Mouse (Mus musculus) ZHBTc4 (cell line): ENCODE data around the gene Grm4.

Source experiments
- DNase-seq: peaks from one replicate; pipeline ENCODE4 v3.0.0-alpha.2; 2011; ENCODE audit warnings: low read depth, low spot score

Gene Grm4

DNA sequence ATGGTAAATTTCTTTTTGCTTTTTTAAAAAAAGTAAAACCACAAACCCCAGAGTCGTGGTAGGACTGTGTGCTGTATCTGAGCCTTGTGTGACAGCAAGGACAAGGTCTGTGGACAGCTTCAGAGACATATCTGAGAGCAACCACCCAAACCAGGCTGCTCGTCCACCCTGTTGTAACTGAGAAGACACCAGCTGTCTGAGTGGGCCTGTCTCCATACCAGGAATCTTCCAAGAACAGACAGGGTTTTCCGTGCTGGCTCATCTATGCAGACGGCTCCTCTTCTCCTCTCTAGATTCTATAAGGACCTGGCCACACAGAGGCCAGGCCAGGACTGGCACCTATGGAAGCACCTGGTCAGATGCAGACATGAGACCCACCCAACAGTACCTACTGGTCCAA lies 27.8 kb downstream of the Grm4 start:
- DNase-seq = no peak

DNA sequence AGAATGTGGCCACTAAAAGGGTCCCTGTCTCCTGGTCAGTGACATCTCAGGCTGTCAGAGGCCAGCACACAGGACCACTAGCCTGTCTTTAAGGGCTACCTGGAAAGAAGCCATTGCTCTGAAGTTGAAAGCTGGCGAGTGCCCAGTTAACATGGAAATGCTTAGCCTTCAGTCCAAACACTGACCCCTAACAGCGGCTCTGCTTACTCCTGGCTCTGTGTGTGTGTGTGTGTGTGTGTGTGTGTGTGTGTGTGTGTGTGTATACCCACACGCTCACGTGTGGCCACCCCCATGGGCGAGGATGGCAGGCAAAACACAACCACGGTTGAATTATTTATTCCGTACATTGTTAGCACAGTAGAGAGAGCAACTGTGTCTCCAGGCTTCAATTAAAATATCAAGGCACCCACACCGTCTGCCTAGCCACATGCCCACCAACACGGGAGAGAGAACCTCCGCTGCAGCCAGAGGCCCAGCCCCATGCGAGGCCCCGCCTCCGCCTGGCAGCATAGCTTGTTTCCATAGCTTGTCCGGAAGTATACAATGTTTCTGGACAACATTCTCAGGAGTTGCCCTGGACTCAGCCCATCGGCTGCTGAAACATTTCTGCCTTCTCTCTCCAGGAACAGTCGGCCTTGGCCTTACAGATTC lies 32.9 kb downstream of the Grm4 start:
- no peak for DNase-seq

DNA sequence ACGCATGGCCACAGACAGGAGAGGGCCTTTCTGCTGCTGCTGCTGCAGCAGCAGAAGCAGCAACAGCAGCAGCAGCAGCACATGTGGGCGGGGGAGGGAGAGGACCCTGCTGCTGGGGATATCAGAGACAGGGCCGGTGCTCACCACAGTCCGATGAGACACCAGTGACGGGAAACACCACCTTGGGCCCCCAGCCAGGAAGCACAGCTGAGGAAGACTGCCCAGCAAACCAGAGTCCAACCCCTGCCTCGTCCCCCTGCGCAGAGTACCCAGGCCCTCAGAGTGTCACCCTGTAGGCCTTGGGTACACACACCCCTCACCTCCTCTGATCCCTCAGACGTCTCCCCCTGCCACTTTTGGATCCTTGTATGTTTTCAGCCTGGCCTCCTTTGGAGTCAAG lies 35.3 kb downstream of the Grm4 start:
- DNase-seq = no peak

DNA sequence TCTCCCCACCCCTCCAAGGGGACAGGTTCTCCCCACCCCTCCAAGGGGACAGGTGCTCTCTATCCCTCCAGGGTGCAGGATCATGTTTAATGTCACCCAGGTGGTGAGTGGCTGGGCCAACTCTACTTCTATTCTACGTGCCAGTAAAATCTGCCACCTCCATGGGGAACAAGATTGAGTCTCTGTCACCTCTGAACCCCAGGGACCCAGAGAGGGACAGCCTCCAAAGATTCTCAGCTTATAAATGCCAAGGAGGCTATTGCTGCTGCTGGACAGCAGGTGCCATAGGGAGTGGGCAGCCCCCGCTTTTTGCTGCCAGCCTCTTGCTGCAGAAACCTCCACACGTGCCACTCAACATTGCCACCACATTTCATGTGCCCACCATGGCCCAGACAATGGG lies 37.6 kb downstream of the Grm4 start:
- no peak for DNase-seq

DNA sequence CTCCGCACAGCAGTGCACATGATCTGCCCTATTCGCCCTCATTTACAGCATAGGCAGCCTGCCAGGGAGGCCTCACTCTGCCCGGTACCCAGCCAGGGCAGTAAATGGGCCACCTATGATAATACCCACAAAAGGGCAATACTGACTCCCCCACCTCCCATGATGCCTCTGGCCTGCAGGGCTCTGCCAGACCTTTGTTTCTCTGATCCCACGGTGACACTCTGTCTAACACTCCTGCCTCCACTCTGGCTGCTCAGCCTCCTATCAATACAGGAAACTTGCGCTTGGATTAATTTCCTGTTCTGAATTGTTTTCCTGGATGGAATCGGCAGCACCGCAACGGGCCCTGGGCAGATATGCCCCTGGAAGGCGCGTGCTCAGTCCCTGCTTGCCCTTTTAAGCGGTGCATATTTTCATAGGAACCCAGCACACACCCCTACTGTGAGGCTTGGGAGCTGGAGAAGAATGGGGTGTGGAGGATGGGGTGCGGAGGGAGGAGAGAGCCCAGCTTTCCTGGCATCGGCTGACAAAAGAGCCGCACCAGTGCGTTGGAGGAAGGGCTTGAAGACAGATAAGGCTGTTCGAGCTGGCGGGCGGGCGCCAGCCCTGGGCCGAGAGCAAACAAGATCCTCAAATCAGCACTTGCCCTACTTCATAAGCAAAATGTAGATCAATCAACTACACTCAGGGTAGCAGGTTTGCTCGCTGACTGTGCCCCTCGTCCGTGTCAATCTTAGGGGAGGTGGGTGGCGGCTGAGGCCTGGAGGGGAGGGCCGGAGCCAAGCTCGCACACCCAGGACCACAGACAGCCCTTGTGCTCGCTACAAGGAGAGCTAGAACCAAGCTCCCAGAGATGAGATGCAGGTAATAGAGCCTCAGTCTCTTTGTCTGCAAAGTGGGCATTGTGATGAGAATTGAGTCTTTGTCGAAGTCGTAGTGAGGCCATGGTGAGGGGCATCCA lies 40.8 kb downstream of the Grm4 start:
- no peak for DNase-seq

DNA sequence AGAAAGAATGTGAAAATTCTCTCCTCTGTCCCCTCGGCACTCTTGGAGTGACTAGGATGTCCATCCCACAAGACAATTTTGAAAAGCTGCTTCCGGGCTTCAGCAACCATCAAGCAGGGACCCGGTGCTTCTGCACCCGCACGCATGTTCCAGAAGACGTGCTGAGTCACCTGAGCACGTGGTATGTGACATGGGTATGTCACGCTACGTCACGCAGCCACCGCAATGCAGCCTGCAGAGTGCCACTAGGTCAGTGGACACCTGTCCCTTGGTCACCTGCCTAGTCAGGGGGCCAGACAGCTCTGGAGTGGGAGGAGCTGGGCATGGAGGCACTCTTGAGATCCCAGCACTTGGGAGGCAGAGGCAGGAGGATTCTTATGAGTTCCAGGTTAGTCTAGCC lies 45.6 kb downstream of the Grm4 start:
- no peak for DNase-seq

DNA sequence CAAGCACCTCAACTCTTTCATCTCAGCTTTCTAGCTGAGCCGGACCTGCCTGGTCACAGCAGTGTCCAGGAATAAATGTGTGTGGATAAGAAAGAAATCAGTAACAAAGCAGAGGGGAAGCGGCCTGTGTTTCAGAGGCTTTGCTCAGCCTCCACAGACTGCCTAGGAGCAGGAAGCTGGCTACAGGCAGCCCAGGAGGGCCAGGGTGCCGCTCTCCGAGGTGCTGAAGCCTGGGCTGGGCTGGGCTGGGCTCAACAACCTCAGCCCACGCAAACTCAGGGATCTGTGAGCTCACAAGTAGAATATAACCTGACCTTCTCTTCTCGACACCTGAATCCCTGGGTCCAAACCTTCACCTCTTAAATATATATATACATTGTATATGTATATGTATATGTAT lies 54.6 kb downstream of the Grm4 start:
- DNase-seq = peak; percentile 80

DNA sequence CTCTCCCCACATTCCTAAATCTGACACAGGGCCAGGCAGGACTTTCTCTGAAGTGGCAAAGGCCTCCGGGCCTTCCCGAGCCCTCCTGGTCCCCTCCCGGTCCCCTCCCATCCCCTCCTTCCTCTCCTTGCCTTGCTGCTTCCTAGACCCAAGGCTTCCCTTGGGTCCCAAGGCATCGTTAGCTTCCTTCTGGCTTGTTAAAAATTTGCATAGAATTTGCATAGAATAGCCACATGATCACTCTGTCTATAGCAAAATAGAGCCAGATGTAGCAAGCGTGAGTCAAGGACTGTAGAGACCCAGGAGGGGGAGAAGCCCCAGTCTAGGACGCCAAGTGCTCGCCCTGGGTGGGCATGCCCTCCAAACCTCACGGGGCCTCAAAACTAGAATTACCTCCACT lies 55.3 kb downstream of the Grm4 start:
- no peak for DNase-seq

DNA sequence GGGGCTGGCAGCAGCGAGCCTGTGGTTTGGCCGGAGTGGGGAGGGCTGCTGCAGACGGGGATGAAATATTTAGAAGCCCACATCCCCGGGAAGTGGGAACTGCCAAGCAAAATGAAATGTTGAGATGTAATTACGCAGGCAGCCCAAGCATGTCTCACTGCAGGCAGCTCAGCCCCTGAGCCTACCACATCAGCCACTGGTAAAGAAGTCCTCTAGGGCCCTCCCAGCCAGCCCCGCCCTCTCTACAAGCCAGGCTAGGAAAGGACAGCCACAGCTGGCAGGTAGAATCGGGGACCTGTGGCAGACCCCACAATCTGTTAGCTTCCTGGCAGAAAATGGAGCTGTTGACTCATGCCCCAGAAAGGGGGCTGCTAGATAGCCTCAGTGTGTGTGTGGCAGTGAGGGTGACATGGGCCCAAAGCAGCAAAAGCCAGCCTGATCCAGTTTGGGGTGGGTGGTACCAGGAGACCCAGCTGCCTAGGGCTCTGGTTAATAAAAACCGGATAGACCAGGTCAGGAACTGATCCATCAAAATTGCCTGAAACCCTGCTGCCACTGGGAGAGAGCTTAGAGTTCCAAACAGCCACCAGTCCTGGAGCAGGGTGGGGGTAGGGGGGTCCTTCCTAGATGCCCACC lies 56.8 kb downstream of the Grm4 start:
- peak; percentile 68 for DNase-seq

DNA sequence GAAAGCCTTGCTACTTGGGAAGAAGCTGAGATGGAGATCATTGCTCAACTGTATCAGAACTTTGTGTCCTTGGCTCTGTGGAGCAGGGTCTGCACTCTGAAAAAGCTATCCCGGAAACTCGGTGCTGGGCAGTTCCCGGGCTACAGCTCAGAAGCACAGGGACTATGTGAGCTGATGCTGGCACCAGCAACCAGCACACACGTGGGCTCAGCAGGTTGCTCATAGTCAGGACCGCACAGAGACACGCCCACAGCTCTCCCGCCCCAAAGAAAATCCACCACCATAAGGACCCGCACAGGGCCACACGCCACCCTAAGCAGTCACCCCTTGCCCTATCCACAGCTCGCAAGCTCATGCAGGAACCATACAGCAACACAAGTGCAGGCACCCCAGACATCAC lies 61.2 kb downstream of the Grm4 start:
- DNase-seq = no peak

DNA sequence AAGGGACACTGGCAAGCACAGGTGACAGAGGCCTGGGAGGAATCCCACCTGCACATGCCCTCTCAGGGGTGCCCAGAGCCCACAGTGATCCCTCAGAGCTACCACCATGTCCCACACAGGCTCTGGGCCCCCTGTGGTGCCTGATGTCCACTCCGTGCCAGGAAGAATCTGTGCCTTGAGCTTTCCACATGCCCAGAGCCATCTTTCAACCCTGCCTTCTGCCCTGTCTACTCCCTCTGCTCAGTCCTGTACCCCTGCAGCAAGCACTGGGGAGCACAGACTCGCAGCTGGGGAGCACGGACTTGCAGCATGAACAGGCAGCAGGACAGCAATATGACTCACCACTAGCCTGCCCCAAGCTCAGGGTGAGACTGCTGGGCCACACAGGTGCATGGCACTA lies 62.0 kb downstream of the Grm4 start:
- no peak for DNase-seq

DNA sequence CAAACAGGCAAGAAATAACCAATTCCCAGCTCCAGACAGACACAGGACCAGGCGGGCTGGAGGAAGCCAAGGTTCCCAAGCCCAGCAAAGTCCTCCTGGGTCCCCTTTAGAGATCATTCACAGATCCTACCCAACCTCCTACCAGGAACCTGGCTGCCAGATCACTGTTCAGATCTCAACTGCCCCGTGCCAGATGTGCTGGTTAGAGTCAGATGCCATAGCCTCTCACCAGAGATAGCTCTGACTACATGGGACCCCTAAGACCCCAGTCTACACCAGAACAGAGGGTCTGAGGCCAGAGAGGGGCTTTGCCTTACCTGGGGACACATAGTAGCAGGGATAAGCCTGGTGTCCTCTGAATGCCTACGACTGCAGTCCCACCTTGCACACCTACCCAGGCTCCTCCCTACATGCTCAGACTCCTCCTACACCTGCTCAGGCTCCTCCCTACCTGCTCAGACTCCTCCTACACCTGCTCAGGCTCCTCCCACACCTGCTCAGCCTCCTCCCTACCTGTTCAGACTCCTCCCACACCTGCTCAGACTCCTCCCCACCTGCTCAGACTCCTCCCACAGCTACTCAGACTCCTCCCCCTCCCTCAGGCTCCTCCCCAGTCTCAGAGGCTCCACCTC lies 63.2 kb downstream of the Grm4 start:
- DNase-seq = no peak

DNA sequence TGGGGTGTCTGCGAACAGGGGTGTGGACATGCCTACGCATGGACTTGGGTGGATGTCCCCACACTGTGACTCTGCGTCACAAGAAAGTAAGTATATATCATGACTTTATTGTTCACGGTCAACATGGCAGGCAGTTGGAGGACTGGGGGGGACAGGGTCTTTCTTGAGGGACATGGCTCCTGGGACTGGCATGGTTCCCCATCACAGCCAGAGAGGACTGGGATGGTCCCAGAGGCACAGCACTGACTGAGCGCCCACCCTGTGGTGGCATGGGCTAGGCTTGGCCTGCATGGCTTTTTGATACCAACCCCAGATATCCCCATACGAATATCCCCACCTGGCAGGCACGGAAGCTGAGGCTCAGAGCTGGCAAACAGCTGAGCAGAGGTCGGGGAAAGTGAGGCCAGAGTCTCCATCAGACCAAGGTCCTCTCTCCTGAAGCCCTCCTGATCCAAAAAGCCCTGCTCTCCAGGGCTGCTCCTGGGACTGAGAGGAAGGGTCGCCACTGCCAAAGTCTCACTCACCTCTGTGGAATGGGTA lies 64.1 kb downstream of the Grm4 start:
- no peak for DNase-seq

DNA sequence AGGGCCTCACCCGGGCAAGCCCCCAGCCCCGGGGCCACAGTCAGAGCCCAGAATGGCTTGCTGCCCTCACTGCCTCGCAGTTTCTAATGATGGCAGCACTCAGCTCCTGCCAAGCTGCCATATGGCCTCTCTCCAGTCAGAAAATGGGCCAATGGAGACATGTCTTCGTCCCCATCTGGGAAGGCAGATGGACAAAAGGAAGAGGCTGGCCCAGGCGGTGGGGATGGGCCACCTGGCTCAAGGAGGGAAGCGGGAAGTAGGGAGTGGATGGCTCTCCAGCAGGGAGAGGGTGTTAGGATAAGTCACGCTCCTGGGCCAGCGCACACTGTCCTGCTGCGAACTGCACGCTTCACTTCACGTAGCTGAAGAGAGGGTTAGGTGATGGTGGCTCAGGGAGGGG lies 64.8 kb downstream of the Grm4 start:
- no peak for DNase-seq

DNA sequence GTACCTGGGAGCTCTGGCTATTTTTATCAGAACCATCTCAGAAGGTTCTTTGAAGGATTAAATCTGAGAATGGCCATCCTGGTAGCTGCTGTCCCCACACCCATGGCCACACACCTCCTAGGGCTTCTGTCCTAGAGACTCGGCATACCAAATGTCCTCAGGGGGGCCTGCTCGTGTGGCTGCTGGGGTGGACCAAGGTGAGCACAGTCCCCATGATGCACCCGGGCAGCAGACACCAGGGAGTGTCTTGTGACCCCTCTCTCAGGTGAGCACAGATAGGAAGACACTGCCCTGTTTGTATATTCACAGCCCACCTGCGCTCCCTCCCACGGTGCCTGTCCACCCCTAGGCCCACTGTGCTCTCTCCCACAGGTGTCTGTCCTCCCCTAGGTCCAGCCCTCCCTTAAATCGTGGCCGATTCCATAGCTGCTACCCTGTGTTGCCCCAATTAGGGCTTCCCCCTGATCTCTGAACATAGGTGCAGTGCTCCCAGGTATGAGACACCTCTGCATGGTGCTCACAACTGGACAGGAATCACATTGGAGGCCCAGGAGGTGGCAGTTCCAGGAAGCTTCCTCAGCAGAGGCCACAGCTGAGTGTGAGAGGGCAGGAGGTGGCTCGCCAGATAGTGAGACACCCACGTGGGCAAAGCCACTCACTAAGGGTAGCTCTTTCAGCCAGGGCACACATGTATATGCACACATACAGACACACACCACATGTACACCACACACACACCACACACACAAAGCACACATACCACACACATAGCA lies 66.0 kb downstream of the Grm4 start:
- DNase-seq = no peak

DNA sequence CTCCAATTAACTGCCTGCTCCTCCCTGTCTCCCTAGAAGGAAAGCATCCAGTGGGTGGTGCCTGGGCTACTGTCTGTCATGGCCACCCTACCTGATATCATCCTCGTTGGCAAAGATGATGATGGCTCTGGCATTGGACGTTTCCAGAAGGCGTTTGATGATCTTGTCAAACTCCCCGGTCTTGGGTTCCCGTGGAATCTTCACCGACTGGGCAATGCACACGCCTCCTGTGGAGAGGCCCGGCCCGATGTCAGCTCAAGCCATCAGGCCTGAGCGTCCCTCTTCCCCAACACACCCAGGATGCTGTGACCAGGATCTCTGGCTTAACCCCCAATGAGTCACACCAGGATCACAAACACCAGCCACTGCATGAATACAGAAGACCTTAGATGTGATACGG lies 66.8 kb downstream of the Grm4 start:
- no peak for DNase-seq

DNA sequence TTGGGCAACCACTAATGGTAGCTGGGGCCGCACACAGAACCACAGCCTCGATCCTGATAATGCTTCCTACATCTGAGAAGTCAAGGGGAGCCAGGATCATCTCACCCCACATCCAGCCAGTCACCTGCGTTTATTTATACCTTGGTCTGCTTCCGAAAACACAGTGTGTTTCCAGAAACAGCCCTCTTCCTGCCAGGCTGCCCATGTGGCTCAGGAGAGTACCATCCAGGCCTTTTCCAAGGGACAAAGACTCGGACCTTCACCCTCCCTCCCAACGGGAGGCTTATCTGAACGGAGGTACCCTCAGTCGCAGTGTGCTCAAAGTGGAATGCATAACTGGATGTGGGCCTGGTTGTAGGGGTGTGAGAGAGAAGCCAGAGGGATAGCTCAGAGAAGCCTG lies 68.2 kb downstream of the Grm4 start:
- no peak for DNase-seq

DNA sequence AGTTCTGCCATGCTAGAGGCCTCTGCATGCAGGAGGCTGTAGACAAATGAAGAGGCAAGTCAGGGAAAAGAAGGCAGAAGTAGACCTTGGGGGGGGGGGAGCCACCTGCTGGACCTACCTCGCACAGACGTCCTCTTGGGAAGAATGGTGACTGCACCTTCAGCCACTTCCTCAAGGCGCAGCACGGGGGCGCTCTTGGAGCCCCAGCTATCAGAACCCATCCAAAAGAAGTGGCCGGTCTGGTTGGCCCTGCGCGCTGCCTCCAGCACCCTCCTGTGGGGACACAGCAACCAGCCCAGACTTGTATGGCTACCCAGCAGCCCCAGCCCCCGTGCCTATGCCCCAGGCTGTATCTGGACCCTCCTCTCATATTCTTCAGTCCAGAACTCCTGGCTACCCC lies 69.4 kb downstream of the Grm4 start:
- DNase-seq = peak; percentile 83

DNA sequence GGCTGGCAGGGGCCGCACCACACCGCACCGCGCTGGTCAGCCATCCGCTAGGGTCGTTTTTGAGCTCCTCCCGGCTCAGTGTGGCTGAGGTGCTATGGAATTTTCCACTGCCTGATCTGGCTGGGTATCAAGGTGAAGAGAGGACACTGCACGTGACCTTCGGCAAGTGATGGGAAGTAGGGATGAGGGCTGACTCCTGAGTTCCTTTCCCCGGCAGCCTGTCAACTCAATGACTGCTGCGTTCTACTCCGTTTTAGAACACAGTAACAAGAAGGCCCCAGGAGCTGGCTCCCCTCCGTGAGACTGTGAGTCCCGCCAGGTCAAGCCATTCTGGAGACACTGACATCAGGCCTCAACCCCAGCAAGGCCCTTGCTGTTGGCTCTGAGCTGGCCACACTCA lies 70.0 kb downstream of the Grm4 start:
- DNase-seq = peak; percentile 40

DNA sequence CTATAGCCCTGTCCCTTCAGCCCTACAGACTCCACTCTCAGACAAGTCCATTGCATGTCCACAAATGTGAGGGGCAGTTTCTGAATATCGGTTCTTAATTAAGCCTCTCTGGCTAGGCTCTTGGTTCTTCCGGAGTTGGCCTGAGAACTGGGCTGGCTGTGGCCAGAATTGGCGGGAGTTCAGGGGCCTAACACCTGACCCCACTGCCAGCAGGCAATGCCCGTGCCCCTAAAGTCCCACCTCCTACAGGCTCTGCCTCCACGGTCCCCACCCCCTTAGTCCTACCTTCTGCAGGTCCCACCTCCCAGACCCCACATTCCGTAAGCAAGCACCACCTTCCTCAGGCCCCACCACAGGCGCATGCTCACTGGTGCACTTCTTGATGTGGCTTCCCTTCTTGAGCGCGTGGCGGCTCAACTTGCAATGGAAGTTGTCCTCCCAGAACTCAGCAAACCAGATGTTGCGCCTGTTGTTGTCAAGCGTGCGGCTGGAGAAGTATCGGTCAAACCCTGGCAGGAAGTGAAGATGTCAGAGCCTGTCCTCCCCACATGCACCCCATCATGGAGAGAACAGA lies 71.4 kb downstream of the Grm4 start:
- no peak for DNase-seq

DNA sequence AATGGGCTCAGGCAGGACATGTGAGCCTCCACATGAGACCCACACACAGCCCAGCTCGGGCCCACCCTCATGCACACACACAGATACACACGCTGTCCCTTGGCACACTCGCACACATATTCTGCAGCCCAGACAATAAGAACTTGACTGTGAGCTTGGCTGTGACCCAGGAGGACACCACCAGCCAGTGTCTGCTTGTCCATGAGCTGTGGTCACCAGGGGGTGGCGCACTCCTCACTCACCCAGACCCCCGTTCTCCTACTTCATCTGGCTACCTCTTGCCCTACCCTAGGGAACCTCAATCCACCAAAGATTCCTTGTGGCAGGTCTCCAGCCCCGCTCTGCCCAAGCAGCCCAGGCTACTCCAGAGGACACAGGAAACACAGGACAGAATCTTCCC lies 72.5 kb downstream of the Grm4 start:
- DNase-seq = no peak
